Mouse (Mus musculus) heart, embryonic 16.5 days (tissue): ENCODE measurements at regions not wholly inside any gene's neighbourhood (a gene's known extent, or its start where the extent isn't known, plus 50 kb on each side); places are given as distances from the start of the nearest gene placed in this dataset.

ENCODE experiments used
- ATAC-seq: fragments of 200-750 bp; cut with Nextera tagmentation; replicated peaks from 2 replicates; pipeline ENCODE4 v1.8.0; 2017; ENCODE audit warnings: moderate number of reproducible peaks; ENCODE audit not compliant: insufficient read depth, low FRiP score; ENCODE audit errors: extremely low read depth
- H3K27ac ChIP-seq: fragments of 300-500 bp; sonication (generic); 2 replicates; pipeline ENCODE4 v1.5.1; 2014; ENCODE audit warnings: mild to moderate bottlenecking, low read length, control low read depth, moderate library complexity
- H3K27me3 ChIP-seq: fragments of 300-500 bp; sonication (generic); 2 replicates; pipeline ENCODE4 v1.6.1; 2014; ENCODE audit warnings: low read length, mixed read lengths; ENCODE audit not compliant: control insufficient read depth, insufficient read depth
- H3K36me3 ChIP-seq: fragments of 300-500 bp; sonication (generic); 2 replicates; pipeline ENCODE4 v1.6.1; 2014; ENCODE audit not compliant: control insufficient read depth, insufficient read depth
- H3K4me1 ChIP-seq: fragments of 300-500 bp; sonication (generic); 2 replicates; pipeline ENCODE4 v1.6.1; 2014; ENCODE audit warnings: low read length, mixed read lengths; ENCODE audit not compliant: control insufficient read depth, insufficient read depth
- H3K4me2 ChIP-seq: fragments of 300-500 bp; sonication (generic); 2 replicates; pipeline ENCODE4 v1.6.1; 2014; ENCODE audit warnings: low read depth, mild to moderate bottlenecking, control low read depth, low read length
- H3K4me3 ChIP-seq: fragments of 300-500 bp; sonication (generic); 2 replicates; pipeline ENCODE4 v1.5.1; 2014; ENCODE audit warnings: mild to moderate bottlenecking, control low read depth, low read length
- H3K9ac ChIP-seq: fragments of 300-500 bp; sonication (generic); 2 replicates; pipeline ENCODE4 v1.6.1; 2014; ENCODE audit warnings: low read length, control low read depth
- H3K9me3 ChIP-seq: fragments of 300-500 bp; sonication (generic); replicated peaks from 2 replicates; pipeline ENCODE4 v1.6.1; 2016; ENCODE audit warnings: low read length; ENCODE audit not compliant: control insufficient read depth
- WGBS: fragments of 180-500 bp; shearing (Covaris S2); extraction: QIAGEN DNeasy Blood & Tissue Kit; methylation state at CpG from one replicate; pipeline ENCODE4 v1.1.7; 2014; 5-methylcytosine and 5-hydroxymethylcytosine counted together

GRCm38 (mm10) chr11:28681311-28681710 is 97.2 kb upstream of the Ccdc85a start:
- no peak overlapping the region for H3K4me3 ChIP-seq
- no peaks in the 10 kb centered on the region for H3K4me1 ChIP-seq
- H3K36me3 ChIP-seq = no peaks in the 10 kb centered on the region
- H3K9me3 ChIP-seq = no peaks in the 10 kb centered on the region
- no peak for ATAC-seq
- no peak overlapping the region for H3K9ac ChIP-seq
- no peak overlapping the region for H3K27ac ChIP-seq
- whole genome bisulfite sequencing = 95% methylated on average over 3 of the region's 3 CpGs
- no peak overlapping the region for H3K4me2 ChIP-seq
- H3K27me3 ChIP-seq = no peaks in the 10 kb centered on the region

- no peak overlapping the region for H3K4me3 ChIP-seq
- no peaks in the 10 kb centered on the region for H3K36me3 ChIP-seq
- H3K9me3 ChIP-seq = no peaks in the 10 kb centered on the region
- no peak overlapping the region for H3K4me2 ChIP-seq
- H3K27ac ChIP-seq = no peak overlapping the region
- H3K27me3 ChIP-seq = no peaks in the 10 kb centered on the region
- peaks cover 7% of the 10 kb centered on the region; the same call in 1 of the 2 replicates for H3K4me1 ChIP-seq
- no peak for ATAC-seq
- H3K9ac ChIP-seq = no peak overlapping the region
These were observed 86.6 kb upstream of the Ccdc85a start for GRCm38 (mm10) chr11:28670765-28671164.

GRCm38 (mm10) chr11:28669359-28669758 is 85.2 kb upstream of the Ccdc85a start:
- Histone ChIP-seq H3K9me3 (no peaks in the 10 kb centered on the region), H3K4me3 (no peak overlapping the region), H3K4me1 (peaks cover 7% of the 10 kb centered on the region; the same call in 1 of the 2 replicates), H3K36me3 (no peaks in the 10 kb centered on the region), H3K4me2 (no peak overlapping the region), H3K27ac (no peak overlapping the region), H3K9ac (no peak overlapping the region), H3K27me3 (no peaks in the 10 kb centered on the region)
- peak; percentile 63 for ATAC-seq
- WGBS = 15% methylated on average over 4 of the region's 4 CpGs

GRCm38 (mm10) chr11:28660377-28660776 is 76.3 kb upstream of the Ccdc85a start:
- Histone ChIP-seq H3K36me3 (no peaks in the 10 kb centered on the region), H3K4me3 (no peak overlapping the region), H3K4me1 (no peaks in the 10 kb centered on the region), H3K9me3 (no peaks in the 10 kb centered on the region), H3K27ac (no peak overlapping the region), H3K9ac (no peak overlapping the region), H3K27me3 (no peaks in the 10 kb centered on the region), H3K4me2 (no peak overlapping the region)
- ATAC-seq = no peak
- WGBS = 62% methylated on average over 4 of the region's 4 CpGs

DNA sequence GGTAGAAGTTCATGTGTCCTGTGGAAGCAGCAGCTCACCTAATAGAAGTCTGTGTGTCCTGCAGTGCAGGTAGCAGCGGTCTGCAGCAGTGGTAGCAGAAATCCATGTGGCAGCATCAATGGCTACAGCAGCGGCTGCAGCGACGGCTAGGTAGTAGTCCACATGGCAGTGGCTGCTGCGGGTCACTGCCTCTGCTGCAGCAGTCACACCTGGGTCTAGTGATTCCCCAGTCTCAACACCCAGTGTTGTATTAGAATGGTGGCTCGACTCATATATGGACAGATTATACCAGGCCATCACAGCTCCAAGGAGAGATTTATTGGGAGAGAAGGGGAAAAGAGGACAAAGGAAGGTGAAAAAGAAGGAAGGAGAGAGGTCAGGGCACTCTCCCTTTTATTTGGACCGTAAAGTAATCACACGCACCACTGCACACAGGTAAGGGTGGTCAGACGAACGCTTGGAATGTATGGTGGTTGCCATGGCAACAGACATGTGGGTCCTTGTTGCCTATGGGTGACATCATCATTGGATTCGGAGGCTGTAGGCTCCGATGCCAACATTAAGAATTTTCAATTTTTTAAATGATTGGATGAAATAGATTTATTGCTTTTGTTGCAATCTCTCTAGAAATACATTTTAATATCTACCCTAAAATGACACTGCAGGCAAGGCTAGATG is 71.2 kb upstream of the Ccdc85a start:
- ATAC-seq = no peak
- Histone ChIP-seq H3K9ac (no peak overlapping the region), H3K4me2 (no peak overlapping the region), H3K4me3 (no peak overlapping the region), H3K36me3 (no peaks in the 10 kb centered on the region), H3K27me3 (no peaks in the 10 kb centered on the region), H3K9me3 (no peaks in the 10 kb centered on the region), H3K4me1 (no peaks in the 10 kb centered on the region), H3K27ac (no peak overlapping the region)
- 90% methylated on average over 12 of the region's 12 CpGs for WGBS

DNA sequence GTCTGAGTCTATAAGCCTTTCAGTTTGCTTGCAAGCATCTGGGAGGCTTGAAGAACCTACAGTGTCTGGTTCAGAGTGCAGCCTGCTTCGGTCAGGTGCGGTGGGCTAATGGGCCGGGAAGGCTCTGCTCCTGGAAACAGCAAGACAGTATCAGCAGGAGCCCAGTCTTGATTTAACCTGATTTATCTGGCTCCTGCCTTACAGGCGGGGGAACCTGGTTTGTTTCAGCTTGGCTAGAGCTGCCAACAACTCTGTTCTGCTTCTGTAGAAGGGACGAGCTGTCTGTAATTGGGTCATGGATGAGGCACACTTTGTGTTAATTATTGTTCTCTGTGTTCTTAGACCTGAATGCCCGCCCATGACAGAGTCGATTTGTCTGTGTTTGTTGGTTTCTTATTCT is 65.3 kb upstream of the Ccdc85a start:
- Histone ChIP-seq H3K4me1 (no peaks in the 10 kb centered on the region), H3K4me2 (no peak overlapping the region)
- 56% methylated on average over 7 of the region's 7 CpGs for WGBS

GRCm38 (mm10) chr11:28648916-28649315 is 64.8 kb upstream of the Ccdc85a start:
- H3K4me3 ChIP-seq = no peak overlapping the region
- H3K9me3 ChIP-seq = no peaks in the 10 kb centered on the region

More for the DNA sequence above, 65.3 kb upstream of the Ccdc85a start:
- H3K27ac ChIP-seq = no peak overlapping the region
- H3K4me3 ChIP-seq = no peak overlapping the region
- ATAC-seq = no peak
- H3K9me3 ChIP-seq = no peaks in the 10 kb centered on the region
- no peaks in the 10 kb centered on the region for H3K27me3 ChIP-seq
- no peak overlapping the region for H3K9ac ChIP-seq
- no peaks in the 10 kb centered on the region for H3K36me3 ChIP-seq

GRCm38 (mm10) chr11:28639081-28639480 is 55.0 kb upstream of the Ccdc85a start:
- Histone ChIP-seq H3K9ac (no peak overlapping the region), H3K4me2 (no peak overlapping the region), H3K4me1 (no peaks in the 10 kb centered on the region), H3K36me3 (no peaks in the 10 kb centered on the region), H3K4me3 (no peak overlapping the region), H3K9me3 (no peaks in the 10 kb centered on the region), H3K27me3 (no peaks in the 10 kb centered on the region), H3K27ac (no peak overlapping the region)
- WGBS = 88% methylated on average over 1 of the region's 1 CpGs
- ATAC-seq = no peak

More at GRCm38 (mm10) chr11:28648916-28649315, 64.8 kb upstream of the Ccdc85a start:
- Histone ChIP-seq H3K27ac (no peak overlapping the region), H3K4me1 (no peaks in the 10 kb centered on the region), H3K4me2 (no peak overlapping the region), H3K9ac (no peak overlapping the region), H3K27me3 (no peaks in the 10 kb centered on the region), H3K36me3 (no peaks in the 10 kb centered on the region)
- no peak for ATAC-seq
- 66% methylated on average over 3 of the region's 3 CpGs for WGBS

- no peak overlapping the region for H3K27ac ChIP-seq
- no peak overlapping the region for H3K4me2 ChIP-seq
- H3K9ac ChIP-seq = no peak overlapping the region
- no peak overlapping the region for H3K4me3 ChIP-seq
- H3K9me3 ChIP-seq = no peaks in the 10 kb centered on the region
- ATAC-seq = no peak
- no peaks in the 10 kb centered on the region for H3K27me3 ChIP-seq
- H3K4me1 ChIP-seq = no peaks in the 10 kb centered on the region
- H3K36me3 ChIP-seq = no peaks in the 10 kb centered on the region
- whole genome bisulfite sequencing = 53% methylated on average over 3 of the region's 3 CpGs
These were observed 52.6 kb upstream of the Ccdc85a start for GRCm38 (mm10) chr11:28636752-28637151.
